Mouse (Mus musculus): ENCODE results near the gene Brdt. TPM values are rescaled to one million over a fixed set of nuclear protein-coding genes. Genes with fewer than 3 reads are reported as not detected.

Brdt gene
- total RNA-seq, 1 experiment, result 2.2 TPM

DNA sequence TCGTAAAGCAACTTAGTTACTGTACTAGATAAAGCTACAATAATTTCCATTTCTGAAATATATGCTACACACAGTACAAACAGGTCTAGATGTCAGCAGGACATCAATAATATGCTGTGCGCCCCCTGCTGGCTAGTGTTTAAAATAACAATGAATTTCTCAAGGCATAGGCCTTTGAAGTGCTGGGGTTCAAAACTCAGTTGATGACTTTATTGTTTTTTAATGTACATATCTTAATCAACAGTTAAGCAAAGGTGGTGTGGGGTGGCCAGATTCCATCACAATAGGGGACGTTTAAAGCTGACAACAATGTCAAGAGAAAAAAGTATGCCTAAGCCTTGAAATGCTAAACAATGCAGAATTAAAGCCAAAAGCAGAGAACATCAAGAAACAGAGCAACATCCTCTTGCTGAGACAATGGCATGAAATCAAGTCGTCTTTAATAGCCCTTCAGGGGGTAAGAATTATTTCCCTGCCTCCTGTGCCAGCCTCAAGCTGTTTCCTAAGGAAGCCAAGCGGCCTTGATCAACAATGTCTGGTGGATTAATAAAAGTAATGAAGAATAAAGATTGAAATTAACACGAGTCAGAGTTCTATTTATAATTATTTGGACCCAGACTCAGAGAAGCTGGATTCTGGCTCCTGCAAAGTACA lies 43.6 kb upstream of the Brdt start:
- peaks cover 0 to 2% of the 10 kb centered on the region in 2 experiments; a peak in 1 of 4 replicates for H3K4me1 ChIP-seq (ENCODE audit: control insufficient read depth in 2 of 2, insufficient read depth in 2 of 2, low read length in 2 of 2, poor library complexity in 1 of 2)
- H3K4me3 ChIP-seq (ENCODE audit: insufficient read depth in 1 of 2, low read depth in 1 of 2, low read length in 2 of 2, poor library complexity in 1 of 2, severe bottlenecking in 1 of 2), result no peak overlapping the region
- DNase-seq (ENCODE audit: low read depth, low spot score), result peak; percentile 62
- no peak overlapping the region for H3K27ac ChIP-seq (ENCODE audit: insufficient read depth, low read depth, low read length, poor library complexity, severe bottlenecking)
- no peaks in the 10 kb centered on the region for H3K9me3 ChIP-seq (ENCODE audit: control insufficient read depth, insufficient read depth, low read depth, low read length)
- in situ Hi-C loops (cut with MboI; ENCODE audit: low sequenced_read_pairs in 2 of 2, unreplicated experiment in 2 of 2), result loop anchor here in 1 of 2 experiments (25.0 kb wide), 1 partner anchor 825 kb away; the partner anchor contains the start of gene Barhl2
- TF ChIP-seq ZC3H11A (IDR thresholded peaks at IDR 0.05; ENCODE audit: borderline replicate concordance, low read depth, low read length) (no peak), CHD2 (IDR thresholded peaks at IDR 0.05; ENCODE audit: low read depth, low read length) (no peak), MAFK (IDR thresholded peaks at IDR 0.05; ENCODE audit: insufficient read depth, low read depth, low read length) (no peak), HCFC1 (IDR thresholded peaks at IDR 0.05; ENCODE audit: borderline replicate concordance, insufficient read depth, low read length) (no peak), ZNF384 (IDR thresholded peaks at IDR 0.05; ENCODE audit: low read depth, low read length) (no peak)
- no peak overlapping the region for H3K9ac ChIP-seq (ENCODE audit: insufficient read depth, low read depth, low read length, poor library complexity, severe bottlenecking)
- no peaks in the 10 kb centered on the region for H3K36me3 ChIP-seq (ENCODE audit: control insufficient read depth, insufficient read depth, low read length, poor library complexity, severe bottlenecking)

DNA sequence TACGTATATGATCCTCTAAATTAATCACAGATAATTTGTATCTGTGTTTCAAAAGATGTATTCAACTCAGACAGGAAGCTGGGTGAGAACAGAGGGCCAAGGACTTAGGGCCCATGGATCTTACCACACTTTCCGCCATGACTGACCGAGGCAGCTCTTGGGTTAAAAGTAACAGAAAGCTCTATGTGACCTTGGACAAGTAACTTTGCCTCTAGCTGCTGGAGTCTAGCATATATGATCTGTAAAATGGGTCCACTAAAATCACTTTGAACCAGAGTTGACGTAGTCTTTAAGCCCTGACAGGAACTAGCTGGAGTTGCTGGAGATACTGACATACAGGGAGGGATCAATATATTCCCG lies 43.1 kb upstream of the Brdt start:
- H3K4me3 ChIP-seq (ENCODE audit: insufficient read depth in 1 of 2, low read depth in 1 of 2, low read length in 2 of 2, poor library complexity in 1 of 2, severe bottlenecking in 1 of 2), result 0 out of 4 replicates have a peak overlapping the region, but pooled peaks of 1 of the 2 experiments have one; percentile 69
- H3K4me1 ChIP-seq (ENCODE audit: control insufficient read depth in 2 of 2, insufficient read depth in 2 of 2, low read length in 2 of 2, poor library complexity in 1 of 2), result peaks cover 0 to 2% of the 10 kb centered on the region in 2 experiments; a peak in 1 of 4 replicates
- H3K9me3 ChIP-seq (ENCODE audit: control insufficient read depth, insufficient read depth, low read depth, low read length), result no peaks in the 10 kb centered on the region
- H3K9ac ChIP-seq (ENCODE audit: insufficient read depth, low read depth, low read length, poor library complexity, severe bottlenecking), result no peak overlapping the region
- in situ Hi-C loops (cut with MboI; ENCODE audit: low sequenced_read_pairs in 2 of 2, unreplicated experiment in 2 of 2), result loop anchor here in 1 of 2 experiments (25.0 kb wide), 1 partner anchor 826 kb away; the partner anchor contains the start of gene Barhl2
- TF ChIP-seq ZNF384 (IDR thresholded peaks at IDR 0.05; ENCODE audit: low read depth, low read length) (no peak), HCFC1 (IDR thresholded peaks at IDR 0.05; ENCODE audit: borderline replicate concordance, insufficient read depth, low read length) (no peak), CHD2 (IDR thresholded peaks at IDR 0.05; ENCODE audit: low read depth, low read length) (no peak), ZC3H11A (IDR thresholded peaks at IDR 0.05; ENCODE audit: borderline replicate concordance, low read depth, low read length) (no peak), MAFK (IDR thresholded peaks at IDR 0.05; ENCODE audit: insufficient read depth, low read depth, low read length) (no peak)
- no peaks in the 10 kb centered on the region for H3K36me3 ChIP-seq (ENCODE audit: control insufficient read depth, insufficient read depth, low read length, poor library complexity, severe bottlenecking)
- H3K27ac ChIP-seq (ENCODE audit: insufficient read depth, low read depth, low read length, poor library complexity, severe bottlenecking), result no peak overlapping the region
- no peak for DNase-seq (ENCODE audit: low read depth, low spot score)

DNA sequence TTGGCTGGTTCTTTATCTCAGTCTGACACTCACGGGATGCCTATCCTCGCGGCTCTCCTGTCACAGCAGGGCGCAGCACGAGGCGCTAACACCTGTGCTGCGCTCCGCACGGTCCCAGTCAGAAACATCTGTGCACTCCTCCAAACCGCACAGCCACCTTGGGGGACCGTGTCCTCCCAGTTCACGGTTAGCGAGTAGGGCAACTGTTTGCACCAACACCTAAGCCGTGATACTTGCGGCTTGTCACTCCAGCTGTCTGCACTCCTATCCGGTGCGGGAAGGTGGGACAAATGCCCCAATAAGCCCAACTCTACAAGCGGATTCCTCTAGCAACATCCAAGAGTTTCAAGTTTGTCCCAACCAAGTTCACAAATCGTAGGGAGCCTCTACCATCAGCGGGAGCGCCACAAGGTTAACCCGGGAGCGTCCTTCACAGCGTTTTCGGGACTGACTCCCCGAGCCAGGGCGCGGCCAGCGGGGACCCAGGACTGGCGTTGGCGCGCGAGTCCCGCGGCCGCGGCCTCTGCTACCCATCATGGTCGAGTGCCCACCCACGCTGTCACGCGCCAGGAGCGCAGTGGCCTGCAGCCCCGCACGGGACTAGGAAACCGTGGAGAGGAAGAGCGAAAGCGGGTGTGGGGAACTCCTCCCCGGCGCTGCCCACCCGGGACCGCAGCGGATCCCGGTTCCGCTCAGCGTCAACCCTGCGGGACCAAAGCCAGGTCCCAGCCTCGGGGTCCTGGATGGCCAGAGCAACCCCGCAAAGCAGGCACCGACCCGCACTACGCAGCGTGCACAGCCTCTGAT lies 42.3 kb upstream of the Brdt start:
- H3K4me3 ChIP-seq (ENCODE audit: insufficient read depth in 1 of 2, low read depth in 1 of 2, low read length in 2 of 2, poor library complexity in 1 of 2, severe bottlenecking in 1 of 2), result peak overlapping the region; percentile 69 to 70
- H3K9ac ChIP-seq (ENCODE audit: insufficient read depth, low read depth, low read length, poor library complexity, severe bottlenecking), result peak overlapping the region; percentile 53
- no peak for TF ChIP-seq MAFK (IDR thresholded peaks at IDR 0.05; ENCODE audit: insufficient read depth, low read depth, low read length)
- TF ChIP-seq ZC3H11A (IDR thresholded peaks at IDR 0.05; ENCODE audit: borderline replicate concordance, low read depth, low read length), result no peak
- TF ChIP-seq HCFC1 (IDR thresholded peaks at IDR 0.05; ENCODE audit: borderline replicate concordance, insufficient read depth, low read length), result no peak
- TF ChIP-seq CHD2 (IDR thresholded peaks at IDR 0.05; ENCODE audit: low read depth, low read length), result no peak
- TF ChIP-seq ZNF384 (IDR thresholded peaks at IDR 0.05; ENCODE audit: low read depth, low read length), result no peak
- in situ Hi-C loops (cut with MboI; ENCODE audit: low sequenced_read_pairs in 2 of 2, unreplicated experiment in 2 of 2), result loop anchor here in 1 of 2 experiments (25.0 kb wide), 1 partner anchor 826 kb away; the partner anchor contains the start of gene Barhl2
- H3K9me3 ChIP-seq (ENCODE audit: control insufficient read depth, insufficient read depth, low read depth, low read length), result no peaks in the 10 kb centered on the region
- no peak overlapping the region for H3K27ac ChIP-seq (ENCODE audit: insufficient read depth, low read depth, low read length, poor library complexity, severe bottlenecking)
- H3K4me1 ChIP-seq (ENCODE audit: control insufficient read depth in 2 of 2, insufficient read depth in 2 of 2, low read length in 2 of 2, poor library complexity in 1 of 2), result peaks cover 0 to 2% of the 10 kb centered on the region in 2 experiments; a peak in 1 of 4 replicates
- DNase-seq (ENCODE audit: low read depth, low spot score), result no peak
- H3K36me3 ChIP-seq (ENCODE audit: control insufficient read depth, insufficient read depth, low read length, poor library complexity, severe bottlenecking), result no peaks in the 10 kb centered on the region

DNA sequence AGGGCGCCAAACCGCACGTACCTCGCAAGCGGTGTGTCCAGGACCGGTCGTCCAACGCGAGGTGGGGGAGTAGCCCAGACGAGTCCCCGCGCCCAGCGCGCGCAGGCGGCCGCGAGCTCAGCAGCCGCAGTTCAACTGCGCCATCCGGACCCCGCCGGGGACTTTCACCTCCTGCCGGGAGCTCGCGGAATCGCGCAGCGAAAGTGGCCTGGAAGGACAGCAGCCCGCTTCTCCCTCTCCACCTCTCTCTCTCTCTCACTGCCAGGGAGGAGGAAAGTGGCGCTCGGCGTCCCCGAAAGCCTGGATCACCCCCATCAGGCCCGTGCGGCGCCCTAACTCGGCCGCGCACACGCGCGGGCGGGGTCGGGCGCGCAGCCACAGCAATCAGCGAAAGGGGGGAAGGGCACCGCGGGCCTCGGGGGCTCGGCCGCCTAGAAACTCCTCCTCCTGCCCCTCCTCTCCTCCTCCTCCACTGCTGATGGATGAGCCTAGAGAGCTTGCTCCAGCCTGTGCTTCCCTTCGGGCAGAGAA lies 41.7 kb upstream of the Brdt start, which contains the start of gene Tgfbr3:
Gene Tgfbr3 (minus strand): TSS at position 396 of the 531 bp plus-strand sequence.
- in situ Hi-C loops (cut with MboI; ENCODE audit: low sequenced_read_pairs in 2 of 2, unreplicated experiment in 2 of 2), result loop anchor here in 1 of 2 experiments (25.0 kb wide), 1 partner anchor 827 kb away; the partner anchor contains the start of gene Barhl2
- no peak for TF ChIP-seq HCFC1 (IDR thresholded peaks at IDR 0.05; ENCODE audit: borderline replicate concordance, insufficient read depth, low read length)
- no peak for TF ChIP-seq CHD2 (IDR thresholded peaks at IDR 0.05; ENCODE audit: low read depth, low read length)
- TF ChIP-seq MAFK (IDR thresholded peaks at IDR 0.05; ENCODE audit: insufficient read depth, low read depth, low read length), result no peak
- TF ChIP-seq ZNF384 (IDR thresholded peaks at IDR 0.05; ENCODE audit: low read depth, low read length), result no peak
- TF ChIP-seq ZC3H11A (IDR thresholded peaks at IDR 0.05; ENCODE audit: borderline replicate concordance, low read depth, low read length), result no peak
- peak; percentile 47 for DNase-seq (ENCODE audit: low read depth, low spot score)
- H3K36me3 ChIP-seq (ENCODE audit: control insufficient read depth, insufficient read depth, low read length, poor library complexity, severe bottlenecking), result no peaks in the 10 kb centered on the region
- H3K9ac ChIP-seq (ENCODE audit: insufficient read depth, low read depth, low read length, poor library complexity, severe bottlenecking), result peak within 1 kb of the TSS; percentile 53
- peak within 1 kb of the TSS; percentile 69 to 70 for H3K4me3 ChIP-seq (ENCODE audit: insufficient read depth in 1 of 2, low read depth in 1 of 2, low read length in 2 of 2, poor library complexity in 1 of 2, severe bottlenecking in 1 of 2)
- H3K4me1 ChIP-seq (ENCODE audit: control insufficient read depth in 2 of 2, insufficient read depth in 2 of 2, low read length in 2 of 2, poor library complexity in 1 of 2), result peaks cover 0 to 2% of the 10 kb centered on the region in 2 experiments; a peak in 1 of 4 replicates
- no peak within 1 kb of the TSS for H3K27ac ChIP-seq (ENCODE audit: insufficient read depth, low read depth, low read length, poor library complexity, severe bottlenecking)
- H3K9me3 ChIP-seq (ENCODE audit: control insufficient read depth, insufficient read depth, low read depth, low read length), result no peaks in the 10 kb centered on the region

Data from ES-E14 (cell line).